Mouse (Mus musculus) heart, postnatal 14 days (tissue): ENCODE measurements around the gene Ppia. TPM values are rescaled to one million over a fixed set of nuclear protein-coding genes. Genes with fewer than 3 reads are reported as not detected.
"Not testable (repeated sequence)": the region's sequence is repeated elsewhere in the genome, so short reads cannot be mapped to it uniquely, and the experiment has no call there.

ENCODE experiments used
- DNase-seq, 2 experiments: peaks; one replicate each; pipeline ENCODE4 v3.0.0; 2021 to 2022
- intact Hi-C: fragments of 180-260 bp; cut with DNase I; formaldehyde crosslinking; loops from one replicate; pipeline ENCODE4 v1.15.1; 2025
- total RNA-seq, 2 experiments: library from RNA; stranded (reverse); gene quantifications; 2 replicates each; pipeline ENCODE4 v1.2.3; 2021

Ppia gene
- total RNA-seq, 2 experiments from 2014 or later, result 500 to 603 TPM

- DNase-seq, result no peak
- intact Hi-C loops, result no loop called here
Observed at GRCm38 (mm10) chr11:6420722-6421350, 5.6 kb downstream of the Ppia start.

GRCm38 (mm10) chr11:6430186-6430585 lies 14.9 kb downstream of the Ppia start:
- intact Hi-C loops, result no loop called here
- DNase-seq, result no peak

DNA sequence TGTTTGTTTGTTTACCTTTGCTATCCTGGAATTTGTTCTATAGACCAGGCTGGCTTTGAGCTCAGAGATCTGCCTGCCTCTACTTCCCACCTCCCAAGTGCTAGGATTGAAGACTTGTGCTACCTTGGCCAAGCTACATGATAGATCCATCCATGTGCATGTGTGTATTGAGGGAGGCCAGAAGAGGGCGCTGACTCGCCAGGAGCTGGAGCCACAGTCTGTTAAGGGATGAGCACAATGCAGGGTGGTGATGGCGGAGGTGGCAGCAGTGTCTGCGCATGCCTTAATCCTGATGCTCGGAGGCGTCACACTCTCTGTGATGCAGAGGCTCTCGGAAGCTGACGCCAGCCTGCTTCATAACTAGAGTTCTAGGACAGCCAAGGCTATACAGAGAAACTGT lies 21.2 kb downstream of the Ppia start:
- intact Hi-C loops, result no loop called here
- peak; percentile 53 to 59 for DNase-seq

DNA sequence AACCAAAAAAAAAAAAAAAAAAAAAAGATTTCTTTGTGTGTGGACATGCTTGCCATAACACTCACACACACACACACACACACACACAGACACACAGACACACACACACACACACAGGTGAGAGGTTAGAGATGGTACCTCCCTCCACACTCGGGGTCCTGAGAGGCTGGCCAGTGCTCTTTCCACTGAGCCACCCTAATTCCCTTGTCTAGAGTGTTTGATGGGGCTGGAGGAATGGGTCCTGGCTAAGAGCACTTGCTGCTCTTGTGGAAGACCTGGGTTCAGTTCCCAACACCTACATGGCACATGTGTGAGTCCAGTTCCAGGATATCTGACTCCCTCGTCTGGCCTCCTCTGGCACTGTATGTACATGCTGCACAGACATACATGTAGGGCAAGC lies 22.4 kb downstream of the Ppia start:
- intact Hi-C loops, result no loop called here
- DNase-seq, result no peak

GRCm38 (mm10) chr11:6440171-6440570 lies 24.9 kb downstream of the Ppia start:
- DNase-seq, result no peak
- intact Hi-C loops, result no loop called here

GRCm38 (mm10) chr11:6442566-6442965 lies 27.3 kb downstream of the Ppia start:
- DNase-seq, result no peak
- intact Hi-C loops, result no loop called here

GRCm38 (mm10) chr11:6443102-6443501 lies 27.9 kb downstream of the Ppia start:
- intact Hi-C loops, result no loop called here
- DNase-seq, result no peak

- no peak for DNase-seq
- intact Hi-C loops, result no loop called here
Observed at GRCm38 (mm10) chr11:6443727-6444076, 28.5 kb downstream of the Ppia start.

GRCm38 (mm10) chr11:6444077-6444853 lies 29.0 kb downstream of the Ppia start, which contains the start of gene H2afv:
H2afv (minus strand) TSS chr11:6444443.
- intact Hi-C loops, result no loop called here

DNA sequence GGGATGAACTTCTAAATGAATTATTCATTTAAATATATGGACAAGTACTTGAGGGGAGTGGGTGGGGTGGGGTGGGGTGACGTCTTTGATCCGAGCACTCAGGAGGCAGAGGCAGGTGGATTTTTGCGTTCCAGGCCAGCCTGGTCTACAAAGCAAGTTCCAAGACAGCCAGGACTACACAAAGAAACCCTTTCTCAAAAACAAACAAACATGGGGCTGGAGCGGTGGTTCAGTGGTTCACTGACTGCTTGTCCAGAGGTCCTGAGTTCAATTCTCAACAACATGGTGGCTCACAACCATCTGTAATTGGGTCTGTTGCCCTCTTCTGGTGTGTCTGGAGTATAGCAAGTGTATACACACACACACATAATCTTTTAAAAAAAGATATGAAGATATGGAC lies 30.2 kb downstream of the Ppia start:
- intact Hi-C loops, result no loop called here
- no peak for DNase-seq

More at GRCm38 (mm10) chr11:6444077-6444853, 29.0 kb downstream of the Ppia start, which contains the start of gene H2afv:
- peak; percentile 99 for DNase-seq

DNA sequence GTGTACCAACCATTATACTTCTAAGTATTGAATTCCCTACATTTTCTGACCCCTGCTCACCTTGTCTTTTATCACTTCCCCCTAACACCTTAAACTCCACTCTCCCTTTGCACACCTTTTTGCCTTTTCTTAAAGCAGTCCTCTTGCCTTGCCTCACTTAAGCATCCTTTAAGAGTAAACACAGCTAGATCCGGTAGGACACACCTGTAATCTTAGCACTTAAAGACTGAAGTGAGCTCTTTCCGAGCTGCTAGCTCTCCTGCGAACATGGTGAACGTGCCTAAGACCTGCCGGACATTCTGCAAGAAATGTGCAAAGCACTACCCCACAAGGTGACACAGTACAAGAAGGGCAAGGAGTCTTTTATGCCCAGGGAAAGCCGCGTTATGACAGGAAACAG lies 30.7 kb downstream of the Ppia start:
- DNase-seq, result no peak
- intact Hi-C loops, result no loop called here

DNA sequence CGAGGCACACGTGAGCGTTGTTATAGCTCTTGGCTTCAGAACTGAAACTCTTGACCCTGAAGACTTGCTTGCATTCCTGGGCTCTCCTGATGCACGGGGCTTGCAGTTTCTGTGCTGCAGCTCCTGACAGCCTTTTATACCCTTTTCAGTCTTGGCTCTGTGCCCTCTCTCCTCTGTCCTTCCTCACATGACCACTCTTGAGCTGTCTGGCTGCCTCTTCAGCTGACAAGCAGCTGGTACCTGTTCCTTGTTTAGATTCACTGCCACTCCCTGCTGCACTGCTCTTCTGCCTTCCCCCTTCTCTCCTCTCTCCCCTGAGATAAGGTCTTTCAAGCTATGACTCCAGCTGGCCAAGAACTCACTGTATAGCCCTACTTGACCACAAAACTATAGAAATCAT lies 32.2 kb downstream of the Ppia start:
- DNase-seq, result no peak
- intact Hi-C loops, result no loop called here

- DNase-seq, intact Hi-C loops: not testable (repeated sequence)
Observed at GRCm38 (mm10) chr11:6448155-6448554, 32.9 kb downstream of the Ppia start.

DNA sequence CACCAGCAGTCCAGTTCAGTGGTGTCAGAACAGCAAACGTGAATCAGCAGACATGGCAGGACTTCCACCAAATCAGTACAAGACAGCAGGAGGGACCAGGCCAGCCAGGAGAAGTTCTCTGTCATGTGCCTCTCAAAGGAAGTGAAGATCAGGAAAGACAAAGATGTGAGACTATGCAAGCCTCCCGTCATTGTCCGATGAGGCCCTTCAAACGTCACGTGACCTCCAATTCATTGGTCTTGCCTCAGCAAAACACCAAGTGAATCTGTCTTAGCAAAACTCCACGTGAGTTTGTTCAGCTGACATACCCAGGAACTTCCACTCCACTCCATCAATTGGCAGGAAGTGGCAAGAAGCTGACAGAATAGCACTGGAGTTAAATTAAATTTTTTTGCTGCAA lies 40.8 kb downstream of the Ppia start:
- DNase-seq, result no peak
- intact Hi-C loops, result no loop called here

DNA sequence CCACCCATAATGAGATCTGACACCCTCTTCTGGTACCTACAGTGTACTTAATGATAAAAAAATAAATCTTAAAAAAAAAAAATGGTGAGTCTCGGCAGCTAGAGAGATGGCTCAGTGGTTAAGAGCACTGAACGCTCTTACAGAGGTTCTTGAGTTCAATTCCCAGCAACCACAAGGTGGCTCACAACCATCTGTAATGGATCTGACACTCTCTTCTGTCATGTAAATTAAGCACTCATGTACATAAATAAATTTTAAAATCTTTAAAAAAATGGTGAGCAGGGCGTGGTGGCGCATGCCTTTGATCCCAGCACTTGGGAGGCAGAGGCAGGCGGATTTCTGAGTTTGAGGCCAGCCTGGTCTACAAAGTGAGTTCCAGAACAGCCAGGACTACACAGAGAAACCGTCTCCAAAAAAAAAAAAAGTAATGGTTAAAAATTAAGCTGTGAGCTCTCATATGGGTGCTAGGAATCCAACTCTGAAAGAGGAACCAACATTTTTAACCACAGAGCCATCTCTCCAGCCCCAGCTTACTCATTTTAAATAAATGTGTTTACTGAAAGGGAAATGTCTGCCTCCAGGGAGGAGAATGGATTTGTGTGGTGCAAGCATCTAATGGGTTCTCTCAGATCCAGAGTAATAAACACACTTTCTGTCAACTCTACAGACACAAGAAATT lies 48.1 kb downstream of the Ppia start:
- DNase-seq, result no peak
- intact Hi-C loops, result no loop called here

DNA sequence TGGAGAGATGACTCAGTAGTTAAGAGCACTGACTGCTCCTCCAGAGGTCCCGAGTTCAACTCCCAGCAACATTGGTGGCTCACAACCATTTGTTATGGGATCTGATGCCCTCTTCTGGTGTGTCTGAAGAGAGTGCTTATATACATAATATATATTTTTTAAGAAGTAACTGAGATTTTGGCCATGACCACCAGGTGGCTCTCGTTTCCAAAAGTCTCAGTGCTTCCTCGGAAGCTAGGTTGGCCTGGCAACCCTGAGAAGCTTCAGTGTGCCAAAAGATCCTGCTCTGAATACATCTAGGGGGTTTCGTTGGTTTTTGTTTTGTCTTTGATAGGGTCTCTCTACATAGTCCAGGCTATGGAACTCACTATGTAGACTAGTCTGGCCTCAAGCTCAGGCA lies 49.9 kb downstream of the Ppia start:
- DNase-seq, result peak; percentile 54 to 72
- intact Hi-C loops, result loop anchor here (2.0 kb wide), 1 partner anchor 26 kb away; no protein-coding TSS in a partner anchor

- DNase-seq, result peak in 1 of 2 experiments; percentile 23
- intact Hi-C loops, result no loop called here
Observed at GRCm38 (mm10) chr11:6468541-6468940, 53.3 kb downstream of the Ppia start.
